Mouse (Mus musculus): Measurements from ENCODE around the gene Hoxa4. TPM values are rescaled to one million over a fixed set of nuclear protein-coding genes. Genes with fewer than 3 reads are reported as not detected.

Hoxa4 gene
- polyA plus RNA-seq, 1 experiment from 2014 or later: 8.8 TPM

- ATAC-seq: peak; percentile 56; the same call in 1 of the 2 replicates
Observed at GRCm38 (mm10) chr6:52217459-52217768, 25.9 kb upstream of the Hoxa4 start.

GRCm38 (mm10) chr6:52216691-52217458 lies 25.3 kb upstream of the Hoxa4 start:
- Histone ChIP-seq H3K36me3 (ENCODE audit: control insufficient read depth, insufficient read depth, low read length) (no peaks in the 10 kb centered on the region), H3K4me1 (ENCODE audit: control insufficient read depth, insufficient read depth, low read depth, low read length) (peaks cover 7% of the 10 kb centered on the region), H3K4me3 (ENCODE audit: low read length) (peak overlapping the region; percentile 33), H3K9ac (ENCODE audit: low read depth, low read length) (peak overlapping the region; percentile 35; the same call in 1 of the 2 replicates), H3K9me3 (ENCODE audit: control insufficient read depth, low read length) (no peaks in the 10 kb centered on the region), H3K27ac (ENCODE audit: low read depth, low read length) (peak overlapping the region; percentile 23; the same call in 1 of the 2 replicates), H3K27me3 (replicated peaks; ENCODE audit: control insufficient read depth, insufficient read depth, low read length) (peaks cover 68% of the 10 kb centered on the region), H3K4me2 (ENCODE audit: low read length) (peak overlapping the region; percentile 43)
- no peak for ATAC-seq
- WGBS: 2% methylated on average over 60 of the region's 60 CpGs

More at GRCm38 (mm10) chr6:52217459-52217768, 25.9 kb upstream of the Hoxa4 start:
- Histone ChIP-seq H3K27me3 (replicated peaks; ENCODE audit: control insufficient read depth, insufficient read depth, low read length) (peaks cover 69% of the 10 kb centered on the region), H3K9ac (ENCODE audit: low read depth, low read length) (no peak overlapping the region), H3K4me1 (ENCODE audit: control insufficient read depth, insufficient read depth, low read depth, low read length) (peaks cover 7% of the 10 kb centered on the region), H3K4me2 (ENCODE audit: low read length) (peak overlapping the region; percentile 43), H3K27ac (ENCODE audit: low read depth, low read length) (no peak overlapping the region), H3K36me3 (ENCODE audit: control insufficient read depth, insufficient read depth, low read length) (no peaks in the 10 kb centered on the region), H3K9me3 (ENCODE audit: control insufficient read depth, low read length) (no peaks in the 10 kb centered on the region), H3K4me3 (ENCODE audit: low read length) (peak overlapping the region; percentile 33)
- whole genome bisulfite sequencing: 2% methylated on average over 21 of the region's 25 CpGs

DNA sequence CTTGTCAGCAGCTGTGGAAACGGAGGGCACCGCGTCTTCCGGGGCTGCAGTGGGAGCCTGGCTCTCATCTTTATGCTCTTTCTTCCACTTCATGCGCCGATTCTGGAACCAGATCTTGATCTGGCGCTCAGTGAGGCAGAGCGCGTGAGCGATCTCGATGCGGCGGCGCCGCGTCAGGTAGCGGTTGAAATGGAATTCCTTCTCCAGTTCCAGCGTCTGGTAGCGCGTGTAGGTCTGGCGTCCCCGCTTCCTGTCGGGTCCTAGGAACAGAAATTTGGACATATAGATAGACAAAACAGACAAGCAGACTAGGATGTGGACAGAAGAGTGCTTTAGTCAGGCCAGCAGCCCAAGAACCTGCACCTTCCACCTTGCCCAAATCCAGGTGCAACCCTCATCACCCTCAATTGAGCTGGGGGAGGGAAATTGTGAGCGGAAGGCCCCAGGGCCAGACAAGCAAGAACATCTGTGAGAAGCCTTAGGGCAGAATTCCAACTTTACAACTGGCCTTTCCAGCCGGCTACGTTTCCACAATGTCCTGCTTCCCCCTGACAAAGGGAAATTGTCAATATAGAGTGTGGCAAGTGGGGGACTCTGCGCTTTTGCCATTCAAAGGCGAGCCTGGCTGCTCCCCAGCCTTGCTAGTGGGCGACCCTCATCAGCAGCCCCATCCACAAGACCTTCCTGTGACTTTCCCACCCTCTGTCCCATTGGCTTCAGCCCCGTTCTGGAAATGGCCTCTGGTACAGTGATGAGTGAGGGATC lies 24.4 kb upstream of the Hoxa4 start:
- WGBS: 2% methylated on average over 30 of the region's 30 CpGs
- H3K9ac ChIP-seq (ENCODE audit: low read depth, low read length): no peak overlapping the region
- peak overlapping the region; percentile 34; the same call in 1 of the 2 replicates for H3K4me2 ChIP-seq (ENCODE audit: low read length)
- H3K27me3 ChIP-seq (replicated peaks; ENCODE audit: control insufficient read depth, insufficient read depth, low read length): peaks cover 67% of the 10 kb centered on the region
- H3K27ac ChIP-seq (ENCODE audit: low read depth, low read length): no peak overlapping the region
- no peaks in the 10 kb centered on the region for H3K36me3 ChIP-seq (ENCODE audit: control insufficient read depth, insufficient read depth, low read length)
- H3K4me3 ChIP-seq (ENCODE audit: low read length): peak overlapping the region; percentile 11; the same call in 1 of the 2 replicates
- ATAC-seq: no peak
- no peaks in the 10 kb centered on the region for H3K9me3 ChIP-seq (ENCODE audit: control insufficient read depth, low read length)
- no peaks in the 10 kb centered on the region; the same call in 1 of the 2 replicates for H3K4me1 ChIP-seq (ENCODE audit: control insufficient read depth, insufficient read depth, low read depth, low read length)

GRCm38 (mm10) chr6:52215070-52215469 lies 23.5 kb upstream of the Hoxa4 start:
- Histone ChIP-seq H3K27ac (ENCODE audit: low read depth, low read length) (no peak overlapping the region), H3K9ac (ENCODE audit: low read depth, low read length) (no peak overlapping the region), H3K36me3 (ENCODE audit: control insufficient read depth, insufficient read depth, low read length) (no peaks in the 10 kb centered on the region), H3K27me3 (replicated peaks; ENCODE audit: control insufficient read depth, insufficient read depth, low read length) (peaks cover 69% of the 10 kb centered on the region), H3K9me3 (ENCODE audit: control insufficient read depth, low read length) (no peaks in the 10 kb centered on the region), H3K4me1 (ENCODE audit: control insufficient read depth, insufficient read depth, low read depth, low read length) (no peaks in the 10 kb centered on the region; the same call in 1 of the 2 replicates), H3K4me2 (ENCODE audit: low read length) (no peak overlapping the region), H3K4me3 (ENCODE audit: low read length) (no peak overlapping the region)
- 25% methylated on average over 3 of the region's 3 CpGs for WGBS
- no peak for ATAC-seq

GRCm38 (mm10) chr6:52214271-52214670 lies 22.7 kb upstream of the Hoxa4 start:
- 17% methylated on average over 5 of the region's 5 CpGs for WGBS
- H3K27me3 ChIP-seq (replicated peaks; ENCODE audit: control insufficient read depth, insufficient read depth, low read length): peaks cover 70% of the 10 kb centered on the region
- H3K4me2 ChIP-seq (ENCODE audit: low read length): no peak overlapping the region
- no peak for ATAC-seq
- no peaks in the 10 kb centered on the region for H3K9me3 ChIP-seq (ENCODE audit: control insufficient read depth, low read length)
- no peak overlapping the region for H3K4me3 ChIP-seq (ENCODE audit: low read length)
- H3K36me3 ChIP-seq (ENCODE audit: control insufficient read depth, insufficient read depth, low read length): no peaks in the 10 kb centered on the region
- no peak overlapping the region for H3K27ac ChIP-seq (ENCODE audit: low read depth, low read length)
- no peak overlapping the region for H3K9ac ChIP-seq (ENCODE audit: low read depth, low read length)
- no peaks in the 10 kb centered on the region; the same call in 1 of the 2 replicates for H3K4me1 ChIP-seq (ENCODE audit: control insufficient read depth, insufficient read depth, low read depth, low read length)

DNA sequence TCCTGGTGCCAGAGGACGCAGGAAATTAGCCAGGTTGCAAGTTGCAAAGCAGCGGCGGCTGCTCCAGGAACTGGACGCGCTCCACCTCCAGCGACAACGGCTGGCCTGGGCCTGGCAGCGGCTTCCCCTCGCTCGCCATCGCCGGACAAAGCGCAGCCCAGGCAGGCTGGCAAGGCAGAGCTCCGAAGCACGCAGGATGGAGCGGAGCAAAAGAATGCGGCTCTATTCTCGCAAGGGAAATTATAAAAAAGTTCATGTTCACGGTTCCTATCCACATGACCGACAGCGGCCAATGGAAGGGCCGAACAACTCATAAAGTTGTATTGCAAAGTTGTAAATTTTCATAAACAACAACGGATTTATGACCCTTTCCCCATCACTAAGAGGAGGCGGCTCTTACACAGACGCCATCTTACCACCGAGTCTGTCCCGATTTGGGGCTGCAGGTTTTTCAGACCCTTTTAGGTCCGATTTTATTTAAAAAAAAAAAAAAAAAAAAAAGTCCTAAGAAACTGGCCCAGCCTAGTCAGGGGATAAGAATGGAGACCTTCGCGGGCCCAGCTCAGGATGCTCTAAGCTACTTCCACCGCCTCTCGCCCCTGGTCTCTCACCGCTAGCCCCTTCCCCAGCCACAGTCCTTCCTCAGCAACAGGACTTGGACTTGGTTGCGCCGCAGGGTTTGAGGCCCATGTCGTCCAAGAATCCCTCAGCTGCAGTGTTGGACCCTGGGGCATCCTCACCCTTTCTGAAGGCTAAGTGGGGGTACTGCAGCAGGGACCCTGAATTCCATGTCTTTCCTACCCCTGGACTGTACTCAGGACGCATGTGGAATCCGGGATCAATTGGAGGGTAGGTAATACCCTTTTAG lies 21.8 kb upstream of the Hoxa4 start, which contains the start of the genes Hoxa3 and Gm28308:
Gene Hoxa3 (minus strand): TSS at position 218 of the 868 bp plus-strand sequence.
Gene Gm28308 (minus strand): TSS at position 221 of the 868 bp plus-strand sequence.
- Histone ChIP-seq H3K9me3 (ENCODE audit: control insufficient read depth, low read length) (no peaks in the 10 kb centered on the region), H3K4me1 (ENCODE audit: control insufficient read depth, insufficient read depth, low read depth, low read length) (no peaks in the 10 kb centered on the region; the same call in 1 of the 2 replicates), H3K4me3 (ENCODE audit: low read length) (peak within 1 kb of the TSS; percentile 30), H3K4me2 (ENCODE audit: low read length) (peak within 1 kb of the TSS; percentile 38), H3K27me3 (replicated peaks; ENCODE audit: control insufficient read depth, insufficient read depth, low read length) (peaks cover 69% of the 10 kb centered on the region), H3K9ac (ENCODE audit: low read depth, low read length) (no peak within 1 kb of the TSS; the same call in 1 of the 2 replicates), H3K27ac (ENCODE audit: low read depth, low read length) (peak within 1 kb of the TSS; percentile 54), H3K36me3 (ENCODE audit: control insufficient read depth, insufficient read depth, low read length) (no peaks in the 10 kb centered on the region)
- WGBS: 8% methylated on average over 38 of the region's 38 CpGs
- no peak for ATAC-seq

GRCm38 (mm10) chr6:52212556-52213118 lies 21.1 kb upstream of the Hoxa4 start:
- ATAC-seq: no peak
- H3K4me3 ChIP-seq (ENCODE audit: low read length): peak overlapping the region; percentile 30

DNA sequence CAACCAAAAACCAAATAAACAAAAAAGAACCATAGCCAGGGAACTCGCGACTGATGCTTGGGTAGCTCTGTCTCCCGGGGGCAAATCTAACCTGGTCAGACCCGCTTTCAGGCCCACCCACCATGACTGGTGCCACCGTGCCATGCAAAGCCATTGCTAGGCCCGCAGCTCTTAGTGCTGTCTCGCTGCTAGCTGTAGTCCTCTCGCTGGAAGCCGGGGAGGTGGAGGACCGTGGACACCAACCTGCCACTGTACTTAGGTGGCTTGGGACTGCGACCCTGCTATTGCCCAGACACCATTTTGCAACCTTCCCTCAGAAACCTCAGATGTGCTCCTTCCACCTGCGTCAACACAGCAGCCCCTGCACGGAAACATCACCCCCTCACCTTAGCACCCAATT lies 20.4 kb upstream of the Hoxa4 start:
- Histone ChIP-seq H3K4me1 (ENCODE audit: control insufficient read depth, insufficient read depth, low read depth, low read length) (no peaks in the 10 kb centered on the region; the same call in 1 of the 2 replicates), H3K9me3 (ENCODE audit: control insufficient read depth, low read length) (no peaks in the 10 kb centered on the region), H3K4me3 (ENCODE audit: low read length) (peak overlapping the region; percentile 30), H3K27me3 (replicated peaks; ENCODE audit: control insufficient read depth, insufficient read depth, low read length) (peaks cover 79% of the 10 kb centered on the region), H3K9ac (ENCODE audit: low read depth, low read length) (peak overlapping the region; percentile 41), H3K4me2 (ENCODE audit: low read length) (peak overlapping the region; percentile 38), H3K36me3 (ENCODE audit: control insufficient read depth, insufficient read depth, low read length) (no peaks in the 10 kb centered on the region), H3K27ac (ENCODE audit: low read depth, low read length) (peak overlapping the region; percentile 54; the same call in 1 of the 2 replicates)
- WGBS: 4% methylated on average over 13 of the region's 13 CpGs
- ATAC-seq: no peak

More at GRCm38 (mm10) chr6:52212556-52213118, 21.1 kb upstream of the Hoxa4 start:
- Histone ChIP-seq H3K27ac (ENCODE audit: low read depth, low read length) (peak overlapping the region; percentile 48), H3K4me2 (ENCODE audit: low read length) (peak overlapping the region; percentile 23), H3K9me3 (ENCODE audit: control insufficient read depth, low read length) (no peaks in the 10 kb centered on the region), H3K9ac (ENCODE audit: low read depth, low read length) (no peak overlapping the region), H3K36me3 (ENCODE audit: control insufficient read depth, insufficient read depth, low read length) (no peaks in the 10 kb centered on the region), H3K4me1 (ENCODE audit: control insufficient read depth, insufficient read depth, low read depth, low read length) (no peaks in the 10 kb centered on the region; the same call in 1 of the 2 replicates), H3K27me3 (replicated peaks; ENCODE audit: control insufficient read depth, insufficient read depth, low read length) (peaks cover 72% of the 10 kb centered on the region)
- 4% methylated on average over 22 of the region's 22 CpGs for WGBS

All from hindbrain, embryonic 16.5 days (tissue).